ENCODE assay signal across 2 mouse cellular contexts in the genomic region with DNA sequence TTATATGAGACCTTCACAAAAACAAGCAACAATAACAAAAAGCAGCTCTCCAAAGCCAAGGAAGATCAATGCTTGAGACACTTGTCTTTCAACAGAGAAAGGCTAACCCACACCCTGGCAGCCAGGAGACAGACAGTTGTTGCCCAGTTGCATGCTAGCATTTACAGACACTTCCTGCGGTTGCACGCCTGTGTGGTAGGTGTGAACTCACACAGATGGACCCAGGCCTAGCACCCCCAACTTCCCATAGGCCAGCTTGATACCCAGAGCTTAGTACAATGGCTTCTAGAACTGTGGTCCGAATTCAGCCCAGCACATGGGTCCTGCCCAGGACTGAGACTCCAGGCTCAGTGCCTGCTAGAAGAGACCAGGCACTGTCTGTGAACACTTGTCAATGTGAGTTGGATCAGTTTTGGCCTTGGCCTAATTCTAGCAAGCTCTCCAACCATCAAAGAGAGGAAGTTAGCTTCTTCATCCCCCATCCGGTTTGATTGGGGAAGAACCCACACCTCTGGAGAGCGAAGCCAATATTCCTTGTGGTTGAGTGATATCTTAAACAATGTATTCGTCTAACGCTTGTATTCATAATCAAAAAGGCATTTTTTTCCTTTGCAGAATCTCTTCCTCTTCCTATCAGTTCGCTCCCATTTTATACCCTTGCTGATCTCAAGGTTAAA.
A peak's percentile ranks its signal among the peaks of the same experiment; 100 is the strongest.
TF ChIP-seq lines count a peak whose summit lies in the region.

No protein-coding gene starts in this region.

TF ChIP-seq in CH12.LX, 34 proteins besides CTCF, POLR2A, EP300 and RAD21:
- TF ChIP-seq KAT2A (IDR thresholded peaks at IDR 0.05; ENCODE audit: insufficient replicate concordance, low read length), result no peak
- TF ChIP-seq CHD1 (IDR thresholded peaks at IDR 0.05; ENCODE audit: low read depth, low read length), result no peak
- TF ChIP-seq MAZ (IDR thresholded peaks at IDR 0.05; ENCODE audit: low read depth, low read length), result no peak
- TF ChIP-seq NRF1 (IDR thresholded peaks at IDR 0.05; ENCODE audit: low read depth, low read length), result no peak
- no peak for TF ChIP-seq SMC3 (IDR thresholded peaks at IDR 0.05; ENCODE audit: low read depth, low read length)
- TF ChIP-seq MEF2A (IDR thresholded peaks at IDR 0.05; ENCODE audit: borderline replicate concordance, low read depth, low read length), result no peak

TF ChIP-seq in MEL, 35 proteins besides CTCF, POLR2A, EP300 and RAD21:
- TF ChIP-seq E2F4 (IDR thresholded peaks at IDR 0.05; ENCODE audit: borderline replicate concordance, low read depth, low read length), result no peak; the same call in 1 of the 2 replicates
- no peak for TF ChIP-seq JUND (IDR thresholded peaks at IDR 0.05; ENCODE audit: low read depth, low read length)
- TF ChIP-seq HCFC1 (IDR thresholded peaks at IDR 0.05; ENCODE audit: low read depth, low read length), result no peak
- TF ChIP-seq ZMIZ1 (IDR thresholded peaks at IDR 0.05; ENCODE audit: low read depth, low read length), result no peak
- TF ChIP-seq MEF2A (IDR thresholded peaks at IDR 0.05; ENCODE audit: extremely low read depth, insufficient replicate concordance, low read depth, low read length, poor library complexity, severe bottlenecking), result no peak
- TF ChIP-seq MXI1 (IDR thresholded peaks at IDR 0.05; ENCODE audit: low read depth, low read length), result peak; percentile 50
- no peak for TF ChIP-seq CHD2 (IDR thresholded peaks at IDR 0.05; ENCODE audit: low read length)
- 0 out of 2 replicates have a peak, but pooled peaks have one; percentile 18 for TF ChIP-seq MAX (IDR thresholded peaks at IDR 0.05; ENCODE audit: low read length)
- TF ChIP-seq BHLHE40 (IDR thresholded peaks at IDR 0.05; ENCODE audit: borderline replicate concordance, low read depth, low read length), result no peak
- TF ChIP-seq ELF1 (IDR thresholded peaks at IDR 0.05; ENCODE audit: low read depth, low read length), result no peak
- TF ChIP-seq MYC (IDR thresholded peaks at IDR 0.05; ENCODE audit: low read depth, low read length), result 0 out of 2 replicates have a peak, but pooled peaks have one; percentile 47
- no peak for TF ChIP-seq MYB (IDR thresholded peaks at IDR 0.05; ENCODE audit: low read depth, low read length)
- no peak for TF ChIP-seq USF1 (IDR thresholded peaks at IDR 0.05; ENCODE audit: low read depth, low read length)
- no peak for TF ChIP-seq CHD1 (IDR thresholded peaks at IDR 0.05; ENCODE audit: low read depth, low read length)
- peak; percentile 43; the same call in 1 of the 2 replicates for TF ChIP-seq TCF12 (IDR thresholded peaks at IDR 0.05; ENCODE audit: low read depth, low read length)
- TF ChIP-seq RCOR1 (IDR thresholded peaks at IDR 0.05; ENCODE audit: low read depth, low read length), result peak; percentile 57; the same call in 1 of the 2 replicates
- peak; percentile 67 for TF ChIP-seq TBP (IDR thresholded peaks at IDR 0.05; ENCODE audit: low read depth, low read length)
- TF ChIP-seq TAL1 (IDR thresholded peaks at IDR 0.05; ENCODE audit: low read length), result no peak
- TF ChIP-seq ZKSCAN1 (IDR thresholded peaks at IDR 0.05; ENCODE audit: low read depth, low read length), result no peak
- TF ChIP-seq GATA1 (IDR thresholded peaks at IDR 0.05; ENCODE audit: low read depth, low read length), result no peak
- TF ChIP-seq ZNF384 (IDR thresholded peaks at IDR 0.05; ENCODE audit: low read depth, low read length), result peak; percentile 57; the same call in 1 of the 2 replicates
- no peak for TF ChIP-seq GABPA (IDR thresholded peaks at IDR 0.05; ENCODE audit: low read depth, low read length)
- TF ChIP-seq SMC3 (IDR thresholded peaks at IDR 0.05; ENCODE audit: low read depth, low read length), result no peak
- no peak for TF ChIP-seq ZC3H11A (IDR thresholded peaks at IDR 0.05; ENCODE audit: low read depth, low read length)
- TF ChIP-seq KAT2A (conservative IDR thresholded peaks at IDR 0.05; ENCODE audit: low read depth, low read length), result no peak
- TF ChIP-seq ETS1 (IDR thresholded peaks at IDR 0.05; ENCODE audit: low read depth, low read length), result peak; percentile 17; the same call in 1 of the 2 replicates
- TF ChIP-seq SIN3A (IDR thresholded peaks at IDR 0.05; ENCODE audit: low read length), result peak; percentile 39
